Mouse (Mus musculus): ENCODE results near the gene Rnf185.

Rnf185 gene

GRCm38 (mm10) chr11:3444875-3445274 lies 7.3 kb downstream of the Rnf185 start:
- DNase-seq (ENCODE audit: inconsistent ontology term), result no peak

- peak; percentile 17 for DNase-seq (ENCODE audit: inconsistent ontology term)
Measured at GRCm38 (mm10) chr11:3443091-3443490, 9.1 kb downstream of the Rnf185 start.

- peak; percentile 31 for DNase-seq (ENCODE audit: inconsistent ontology term)
Measured at GRCm38 (mm10) chr11:3442677-3443076, 9.5 kb downstream of the Rnf185 start.

- DNase-seq (ENCODE audit: inconsistent ontology term), result no peak
Measured at GRCm38 (mm10) chr11:3441696-3442443, 10.3 kb downstream of the Rnf185 start.

- no peak for DNase-seq (ENCODE audit: inconsistent ontology term)
Measured at GRCm38 (mm10) chr11:3437621-3438020, 14.5 kb downstream of the Rnf185 start.

- DNase-seq (ENCODE audit: inconsistent ontology term), result no peak
Measured at GRCm38 (mm10) chr11:3433809-3434208, 18.4 kb downstream of the Rnf185 start.

GRCm38 (mm10) chr11:3431976-3432603 lies 20.1 kb downstream of the Rnf185 start:
- no peak for DNase-seq (ENCODE audit: inconsistent ontology term)

- DNase-seq (ENCODE audit: inconsistent ontology term), result no peak
Measured at GRCm38 (mm10) chr11:3431515-3431914, 20.6 kb downstream of the Rnf185 start.

- DNase-seq (ENCODE audit: inconsistent ontology term), result no peak
Measured at GRCm38 (mm10) chr11:3428632-3429031, 23.5 kb downstream of the Rnf185 start.

- DNase-seq (ENCODE audit: inconsistent ontology term), result no peak
Measured at GRCm38 (mm10) chr11:3427697-3428230, 24.4 kb downstream of the Rnf185 start.

- DNase-seq (ENCODE audit: inconsistent ontology term), result no peak
Measured at GRCm38 (mm10) chr11:3422242-3422641, 29.9 kb downstream of the Rnf185 start.

GRCm38 (mm10) chr11:3418741-3419140 lies 33.4 kb downstream of the Rnf185 start:
- DNase-seq (ENCODE audit: inconsistent ontology term), result no peak

- DNase-seq (ENCODE audit: inconsistent ontology term), result no peak
Measured at GRCm38 (mm10) chr11:3417795-3418194, 34.4 kb downstream of the Rnf185 start.

GRCm38 (mm10) chr11:3416399-3416798 lies 35.8 kb downstream of the Rnf185 start:
- no peak for DNase-seq (ENCODE audit: inconsistent ontology term)

- DNase-seq (ENCODE audit: inconsistent ontology term), result no peak
Measured at GRCm38 (mm10) chr11:3412111-3412510, 40.1 kb downstream of the Rnf185 start.

GRCm38 (mm10) chr11:3408997-3409732 lies 43.0 kb downstream of the Rnf185 start, which contains the start of gene Limk2:
TSS of gene Limk2 (minus strand) at chr11:3409189.
- DNase-seq (ENCODE audit: inconsistent ontology term), result peak; percentile 96

- DNase-seq (ENCODE audit: inconsistent ontology term), result peak; percentile 51
Measured at GRCm38 (mm10) chr11:3408131-3408996, 43.8 kb downstream of the Rnf185 start.

- no peak for DNase-seq (ENCODE audit: inconsistent ontology term)
Measured at GRCm38 (mm10) chr11:3404287-3405047, 47.7 kb downstream of the Rnf185 start.

GRCm38 (mm10) chr11:3403024-3403423 lies 49.1 kb downstream of the Rnf185 start:
- no peak for DNase-seq (ENCODE audit: inconsistent ontology term)

- DNase-seq (ENCODE audit: inconsistent ontology term), result no peak
Measured at GRCm38 (mm10) chr11:3398318-3398717, 53.8 kb downstream of the Rnf185 start.

GRCm38 (mm10) chr11:3396562-3396961 lies 55.6 kb downstream of the Rnf185 start:
- peak; percentile 83 for DNase-seq (ENCODE audit: inconsistent ontology term)

Data from Muller cell, postnatal 12 days (primary cell).